Mouse (Mus musculus): ENCODE measurements around the gene Sult6b2. TPM values are rescaled to one million over a fixed set of nuclear protein-coding genes. Genes with fewer than 3 reads are reported as not detected.
A peak's percentile ranks its signal among the peaks of the same experiment; 100 is the strongest.

The Sult6b2 gene
- polyA plus RNA-seq, 1 experiment from 2014 or later: 0.16 TPM

GRCm38 (mm10) chr6:142815513-142815912 is 11.2 kb upstream of the Sult6b2 start:
- WGBS: 83% methylated on average over 3 of the region's 3 CpGs
- Histone ChIP-seq H3K9me3 (ENCODE audit: control insufficient read depth, low read length) (no peaks in the 10 kb centered on the region), H3K4me1 (ENCODE audit: control insufficient read depth, insufficient read depth, low read length) (no peaks in the 10 kb centered on the region), H3K27ac (ENCODE audit: low read depth, low read length) (no peak overlapping the region), H3K4me2 (no peak overlapping the region), H3K36me3 (ENCODE audit: control insufficient read depth, insufficient read depth, low read length) (no peaks in the 10 kb centered on the region), H3K9ac (ENCODE audit: low read length) (no peak overlapping the region), H3K4me3 (ENCODE audit: low read depth, low read length) (no peak overlapping the region), H3K27me3 (ENCODE audit: control insufficient read depth, insufficient read depth, low read length) (no peaks in the 10 kb centered on the region)
- DNase-seq (ENCODE audit: low spot score, missing footprints) (no peak), ATAC-seq (ENCODE audit: low FRiP score) (no peak)

- ATAC-seq (ENCODE audit: low FRiP score): peak; percentile 62
- Histone ChIP-seq H3K4me3 (ENCODE audit: low read depth, low read length) (peak overlapping the region; percentile 23), H3K4me2 (peak overlapping the region; percentile 47), H3K27ac (ENCODE audit: low read depth, low read length) (no peak overlapping the region), H3K9ac (ENCODE audit: low read length) (peak overlapping the region; percentile 51; the same call in 1 of the 2 replicates), H3K4me1 (ENCODE audit: control insufficient read depth, insufficient read depth, low read length) (no peaks in the 10 kb centered on the region), H3K36me3 (ENCODE audit: control insufficient read depth, insufficient read depth, low read length) (no peaks in the 10 kb centered on the region), H3K9me3 (ENCODE audit: control insufficient read depth, low read length) (no peaks in the 10 kb centered on the region), H3K27me3 (ENCODE audit: control insufficient read depth, insufficient read depth, low read length) (no peaks in the 10 kb centered on the region)
- peak; percentile 97 for DNase-seq (ENCODE audit: low spot score, missing footprints)
- WGBS: 6% methylated on average over 15 of the region's 15 CpGs
Measured at GRCm38 (mm10) chr6:142814495-142814921, 10.2 kb upstream of the Sult6b2 start.

- peak overlapping the region; percentile 47; the same call in 1 of the 2 replicates for H3K4me2 ChIP-seq
- H3K36me3 ChIP-seq (ENCODE audit: control insufficient read depth, insufficient read depth, low read length): no peaks in the 10 kb centered on the region
- WGBS: 64% methylated on average over 10 of the region's 10 CpGs
- no peaks in the 10 kb centered on the region for H3K4me1 ChIP-seq (ENCODE audit: control insufficient read depth, insufficient read depth, low read length)
- no peak overlapping the region; the same call in 1 of the 2 replicates for H3K4me3 ChIP-seq (ENCODE audit: low read depth, low read length)
- ATAC-seq (ENCODE audit: low FRiP score) (peak; percentile 28; the same call in 1 of the 2 replicates), DNase-seq (ENCODE audit: low spot score, missing footprints) (no peak)
- no peaks in the 10 kb centered on the region for H3K27me3 ChIP-seq (ENCODE audit: control insufficient read depth, insufficient read depth, low read length)
- H3K9ac ChIP-seq (ENCODE audit: low read length): no peak overlapping the region; the same call in 1 of the 2 replicates
- H3K27ac ChIP-seq (ENCODE audit: low read depth, low read length): no peak overlapping the region
- H3K9me3 ChIP-seq (ENCODE audit: control insufficient read depth, low read length): no peaks in the 10 kb centered on the region
Measured at GRCm38 (mm10) chr6:142814011-142814410, 9.7 kb upstream of the Sult6b2 start.

GRCm38 (mm10) chr6:142812969-142813368 is 8.7 kb upstream of the Sult6b2 start:
- ATAC-seq (ENCODE audit: low FRiP score) (peak; percentile 47; the same call in 1 of the 2 replicates), DNase-seq (ENCODE audit: low spot score, missing footprints) (no peak)
- H3K36me3 ChIP-seq (ENCODE audit: control insufficient read depth, insufficient read depth, low read length): no peaks in the 10 kb centered on the region
- no peaks in the 10 kb centered on the region for H3K9me3 ChIP-seq (ENCODE audit: control insufficient read depth, low read length)
- H3K9ac ChIP-seq (ENCODE audit: low read length): no peak overlapping the region
- 58% methylated on average over 5 of the region's 5 CpGs for WGBS
- no peak overlapping the region for H3K4me2 ChIP-seq
- no peak overlapping the region for H3K4me3 ChIP-seq (ENCODE audit: low read depth, low read length)
- no peaks in the 10 kb centered on the region for H3K4me1 ChIP-seq (ENCODE audit: control insufficient read depth, insufficient read depth, low read length)
- H3K27me3 ChIP-seq (ENCODE audit: control insufficient read depth, insufficient read depth, low read length): no peaks in the 10 kb centered on the region
- no peak overlapping the region for H3K27ac ChIP-seq (ENCODE audit: low read depth, low read length)

GRCm38 (mm10) chr6:142810239-142810638 is 5.9 kb upstream of the Sult6b2 start:
- Histone ChIP-seq H3K4me2 (no peak overlapping the region), H3K9me3 (ENCODE audit: control insufficient read depth, low read length) (no peaks in the 10 kb centered on the region), H3K27me3 (ENCODE audit: control insufficient read depth, insufficient read depth, low read length) (no peaks in the 10 kb centered on the region), H3K4me1 (ENCODE audit: control insufficient read depth, insufficient read depth, low read length) (no peaks in the 10 kb centered on the region), H3K9ac (ENCODE audit: low read length) (no peak overlapping the region), H3K36me3 (ENCODE audit: control insufficient read depth, insufficient read depth, low read length) (no peaks in the 10 kb centered on the region), H3K27ac (ENCODE audit: low read depth, low read length) (no peak overlapping the region), H3K4me3 (ENCODE audit: low read depth, low read length) (no peak overlapping the region)
- WGBS: 68% methylated on average over 6 of the region's 6 CpGs
- ATAC-seq (ENCODE audit: low FRiP score) (no peak), DNase-seq (ENCODE audit: low spot score, missing footprints) (no peak)

- 59% methylated on average over 6 of the region's 6 CpGs for WGBS
- H3K4me3 ChIP-seq (ENCODE audit: low read depth, low read length): no peak overlapping the region
- H3K36me3 ChIP-seq (ENCODE audit: control insufficient read depth, insufficient read depth, low read length): no peaks in the 10 kb centered on the region
- ATAC-seq (ENCODE audit: low FRiP score) (no peak), DNase-seq (ENCODE audit: low spot score, missing footprints) (no peak)
- no peaks in the 10 kb centered on the region for H3K9me3 ChIP-seq (ENCODE audit: control insufficient read depth, low read length)
- H3K4me2 ChIP-seq: no peak overlapping the region
- no peaks in the 10 kb centered on the region for H3K27me3 ChIP-seq (ENCODE audit: control insufficient read depth, insufficient read depth, low read length)
- H3K4me1 ChIP-seq (ENCODE audit: control insufficient read depth, insufficient read depth, low read length): no peaks in the 10 kb centered on the region
- no peak overlapping the region for H3K27ac ChIP-seq (ENCODE audit: low read depth, low read length)
- H3K9ac ChIP-seq (ENCODE audit: low read length): no peak overlapping the region
Measured at GRCm38 (mm10) chr6:142809373-142810098, 5.2 kb upstream of the Sult6b2 start.

- H3K4me3 ChIP-seq (ENCODE audit: low read depth, low read length): no peak overlapping the region
- no peak overlapping the region for H3K9ac ChIP-seq (ENCODE audit: low read length)
- no peak overlapping the region for H3K4me2 ChIP-seq
- no peaks in the 10 kb centered on the region for H3K9me3 ChIP-seq (ENCODE audit: control insufficient read depth, low read length)
- H3K27ac ChIP-seq (ENCODE audit: low read depth, low read length): no peak overlapping the region
- no peaks in the 10 kb centered on the region for H3K27me3 ChIP-seq (ENCODE audit: control insufficient read depth, insufficient read depth, low read length)
- 0 out of 2 replicates have a peak, but pooled peaks cover 2% of the 10 kb centered on the region for H3K4me1 ChIP-seq (ENCODE audit: control insufficient read depth, insufficient read depth, low read length)
- 85% methylated on average over 4 of the region's 4 CpGs for WGBS
- ATAC-seq (ENCODE audit: low FRiP score) (no peak), DNase-seq (ENCODE audit: low spot score, missing footprints) (no peak)
- no peaks in the 10 kb centered on the region for H3K36me3 ChIP-seq (ENCODE audit: control insufficient read depth, insufficient read depth, low read length)
Measured at GRCm38 (mm10) chr6:142806326-142806725, 2.0 kb upstream of the Sult6b2 start.

- 64% methylated on average over 11 of the region's 11 CpGs for WGBS
- Histone ChIP-seq H3K27me3 (ENCODE audit: control insufficient read depth, insufficient read depth, low read length) (no peaks in the 10 kb centered on the region), H3K9me3 (ENCODE audit: control insufficient read depth, low read length) (no peaks in the 10 kb centered on the region), H3K27ac (ENCODE audit: low read depth, low read length) (no peak overlapping the region), H3K4me2 (no peak overlapping the region), H3K36me3 (ENCODE audit: control insufficient read depth, insufficient read depth, low read length) (no peaks in the 10 kb centered on the region), H3K4me3 (ENCODE audit: low read depth, low read length) (no peak overlapping the region), H3K4me1 (ENCODE audit: control insufficient read depth, insufficient read depth, low read length) (peaks cover 2% of the 10 kb centered on the region; the same call in 1 of the 2 replicates), H3K9ac (ENCODE audit: low read length) (no peak overlapping the region)
- DNase-seq (ENCODE audit: low spot score, missing footprints): no peak
- ATAC-seq (ENCODE audit: low FRiP score): 0 out of 2 replicates have a peak, but pooled peaks have one; percentile 30
Measured at GRCm38 (mm10) chr6:142802617-142803525, 1.4 kb downstream of the Sult6b2 start.

- WGBS: 84% methylated on average over 5 of the region's 5 CpGs
- no peak for DNase-seq (ENCODE audit: low spot score, missing footprints)
Measured at GRCm38 (mm10) chr6:142801687-142802086, 2.6 kb downstream of the Sult6b2 start.

More at GRCm38 (mm10) chr6:142801687-142802086, 2.6 kb downstream of the Sult6b2 start:
- Histone ChIP-seq H3K36me3 (ENCODE audit: control insufficient read depth, insufficient read depth, low read length) (no peaks in the 10 kb centered on the region), H3K4me3 (ENCODE audit: low read depth, low read length) (no peak overlapping the region), H3K27ac (ENCODE audit: low read depth, low read length) (no peak overlapping the region), H3K9me3 (ENCODE audit: control insufficient read depth, low read length) (no peaks in the 10 kb centered on the region), H3K27me3 (ENCODE audit: control insufficient read depth, insufficient read depth, low read length) (no peaks in the 10 kb centered on the region), H3K4me1 (ENCODE audit: control insufficient read depth, insufficient read depth, low read length) (peaks cover 2% of the 10 kb centered on the region; the same call in 1 of the 2 replicates), H3K4me2 (no peak overlapping the region), H3K9ac (ENCODE audit: low read length) (no peak overlapping the region)
- no peak for ATAC-seq (ENCODE audit: low FRiP score)

All from midbrain, embryonic 11.5 days (tissue).